In genomic region chr16:26775976-26776375, GRCm38 (mm10) we compare ENCODE assay signal across 20 mouse cellular contexts.
DNase-seq lines count a peak whose midpoint lies in the region; ATAC-seq and TF ChIP-seq lines count a peak whose summit lies in the region.
"Had no signal": no experiment of that assay in that cellular context is flagged by ENCODE, and none has a peak within 500 bp of the region (broad histone marks: within the 10 kb centered on the region; RNA-seq: fewer than 3 reads in every experiment).

No protein-coding gene starts in this region.

- H3K36me3 ChIP-seq in hindbrain, postnatal 0 days (ENCODE audit: insufficient read depth, low read length), result no peaks in the 10 kb centered on the region
- no peaks in the 10 kb centered on the region for H3K36me3 ChIP-seq in hindbrain, embryonic 14.5 days (replicated peaks; ENCODE audit: control insufficient read depth, insufficient read depth)
- H3K36me3 ChIP-seq: embryonic facial prominence, embryonic 13.5 days; G1E; midbrain, embryonic 10.5 days; stomach, embryonic 15.5 days had no signal

- no peaks in the 10 kb centered on the region for H3K4me1 ChIP-seq in hindbrain, postnatal 0 days (ENCODE audit: insufficient read depth, low read length)
- H3K4me1 ChIP-seq in hindbrain, embryonic 14.5 days (replicated peaks; ENCODE audit: control insufficient read depth, insufficient read depth, low read length), result no peaks in the 10 kb centered on the region
- H3K4me1 ChIP-seq: embryonic facial prominence, embryonic 13.5 days; midbrain, embryonic 10.5 days; stomach, embryonic 15.5 days had no signal

- intact Hi-C loops in left cerebral cortex, postnatal 14 days (cut with DNase I), result loop anchor here (5.0 kb wide), 2 partner anchors 139 to 544 kb away; no protein-coding TSS in a partner anchor

- DNase-seq in hindbrain, postnatal 0 days (ENCODE audit: low spot score), result peak; percentile 2
- no peak for DNase-seq in hindbrain, embryonic 14.5 days (ENCODE audit: low spot score)
- DNase-seq in layer of hippocampus, adult 8-10 months (ENCODE audit: low spot score in 2 of 2), result peak; percentile 21 to 64
- DNase-seq in left cerebral cortex, postnatal 14 days (ENCODE audit: low spot score in 2 of 2), result peak; percentile 59 to 87
- DNase-seq in telencephalon, adult 2 months (ENCODE audit: low read depth, low spot score), result peak; percentile 96
- DNase-seq in cerebellum, postnatal 25 days, result no peak
- DNase-seq in cerebellum, postnatal 10 days, result no peak
- DNase-seq in natural killer cell, adult 2 months (ENCODE audit: low spot score in 2 of 2), result no peak
- DNase-seq: cerebellum, adult 2 months; forebrain, postnatal 0 days; gastrocnemius, postnatal 36 days; liver; lung, adult 18-20 months; lung, postnatal 36 days; thymus, postnatal 14 days had no signal

- no peaks in the 10 kb centered on the region for H3K9me3 ChIP-seq in hindbrain, postnatal 0 days (ENCODE audit: low read length)
- no peaks in the 10 kb centered on the region for H3K9me3 ChIP-seq in hindbrain, embryonic 14.5 days (ENCODE audit: control insufficient read depth, low read length)
- H3K9me3 ChIP-seq: embryonic facial prominence, embryonic 13.5 days; G1E; midbrain, embryonic 10.5 days; stomach, embryonic 15.5 days had no signal

- 80% methylated on average over 2 of the region's 2 CpGs for WGBS in hindbrain, postnatal 0 days
- 83% methylated on average over 2 of the region's 2 CpGs for WGBS in hindbrain, embryonic 14.5 days

- no peaks in the 10 kb centered on the region for H3K27me3 ChIP-seq in hindbrain, postnatal 0 days (ENCODE audit: insufficient read depth, low read length)
- H3K27me3 ChIP-seq in hindbrain, embryonic 14.5 days (ENCODE audit: control insufficient read depth, insufficient read depth, low read length), result no peaks in the 10 kb centered on the region
- H3K27me3 ChIP-seq: embryonic facial prominence, embryonic 13.5 days; stomach, embryonic 15.5 days had no signal

- H3K9ac ChIP-seq in hindbrain, postnatal 0 days (replicated peaks; ENCODE audit: low read length), result no peak overlapping the region
- no peak overlapping the region for H3K9ac ChIP-seq in hindbrain, embryonic 14.5 days
- H3K9ac ChIP-seq: embryonic facial prominence, embryonic 13.5 days; forebrain, postnatal 0 days; stomach, embryonic 15.5 days had no signal

- no peak overlapping the region for H3K4me3 ChIP-seq in hindbrain, postnatal 0 days (ENCODE audit: low read length)
- no peak overlapping the region for H3K4me3 ChIP-seq in hindbrain, embryonic 14.5 days (replicated peaks; ENCODE audit: low read length)
- H3K4me3 ChIP-seq: embryonic facial prominence, embryonic 13.5 days; midbrain, embryonic 10.5 days; stomach, embryonic 15.5 days had no signal

- TF ChIP-seq CTCF in hindbrain, postnatal 0 days (IDR thresholded peaks at IDR 0.05; ENCODE audit: low read depth), result no peak

- H3K4me2 ChIP-seq in hindbrain, postnatal 0 days (ENCODE audit: low read depth, low read length), result no peak overlapping the region
- no peak overlapping the region for H3K4me2 ChIP-seq in hindbrain, embryonic 14.5 days (replicated peaks)
- H3K4me2 ChIP-seq: embryonic facial prominence, embryonic 13.5 days; stomach, embryonic 15.5 days had no signal

- H3K27ac ChIP-seq in hindbrain, postnatal 0 days, result no peak overlapping the region
- no peak overlapping the region for H3K27ac ChIP-seq in hindbrain, embryonic 14.5 days
- H3K27ac ChIP-seq: embryonic facial prominence, embryonic 13.5 days; midbrain, embryonic 10.5 days; stomach, embryonic 15.5 days had no signal

- no peak for ATAC-seq in hindbrain, postnatal 0 days
- ATAC-seq in hindbrain, embryonic 14.5 days (ENCODE audit: low FRiP score), result no peak
- ATAC-seq: CD4-positive, CD25-positive, alpha-beta regulatory T cell, adult 4 months; forebrain, postnatal 0 days had no signal

Comparison
In these comparisons a context has a peak if more than half of its experiments do, and no peak if none do; other contexts are left out.
1. DNase-seq: peak in hindbrain, postnatal 0 days (single experiment), layer of hippocampus, adult 8-10 months (2 of 2), left cerebral cortex, postnatal 14 days (2 of 2) and telencephalon, adult 2 months (single experiment); none in hindbrain, embryonic 14.5 days (single experiment), cerebellum, postnatal 25 days (0 of 2), cerebellum, postnatal 10 days (0 of 2) and natural killer cell, adult 2 months (0 of 2).